Comparison of ENCODE assay signal across 8 mouse cellular contexts in genomic region chr7:114719381-114720131, GRCm38 (mm10). TPM values are rescaled to one million over a fixed set of nuclear protein-coding genes. Genes with fewer than 3 reads are reported as not detected.
DNase-seq lines count a peak whose midpoint lies in the region; ATAC-seq and TF ChIP-seq lines count a peak whose summit lies in the region.

No protein-coding gene starts in this region.

- WGBS in forebrain, embryonic 16.5 days = 3% methylated on average over 17 of the region's 17 CpGs
- 5% methylated on average over 17 of the region's 17 CpGs for WGBS in intestine, postnatal 0 days
- 4% methylated on average over 17 of the region's 17 CpGs for WGBS in lung, embryonic 14.5 days

- peak; percentile 10 to 22 for DNase-seq in left cerebral cortex, postnatal 14 days (ENCODE audit: low spot score in 2 of 2)
- DNase-seq in left cerebral cortex, postnatal 10 days (ENCODE audit: extremely low spot score in 1 of 2, low spot score in 2 of 2) = no peak
- DNase-seq in lung, embryonic 14.5 days = peak; percentile 75
- DNase-seq in retina, postnatal 7 days (ENCODE audit: low read depth, low spot score) = peak; percentile 21

- H3K4me2 ChIP-seq in forebrain, embryonic 16.5 days (ENCODE audit: low read length) = peak overlapping the region; percentile 4
- H3K4me2 ChIP-seq in intestine, postnatal 0 days (replicated peaks; ENCODE audit: low read depth) = peak overlapping the region; percentile 32
- peak overlapping the region; percentile 41 for H3K4me2 ChIP-seq in lung, embryonic 14.5 days

- no peaks in the 10 kb centered on the region for H3K9me3 ChIP-seq in forebrain, embryonic 16.5 days (ENCODE audit: control insufficient read depth, low read length)
- no peaks in the 10 kb centered on the region for H3K9me3 ChIP-seq in intestine, postnatal 0 days (ENCODE audit: control insufficient read depth)
- H3K9me3 ChIP-seq in lung, embryonic 14.5 days (ENCODE audit: low read depth, low read length) = no peaks in the 10 kb centered on the region

- H3K27me3 ChIP-seq in forebrain, embryonic 16.5 days (replicated peaks; ENCODE audit: control insufficient read depth, insufficient read depth, low read length) = peaks cover 24% of the 10 kb centered on the region
- H3K27me3 ChIP-seq in intestine, postnatal 0 days (replicated peaks; ENCODE audit: control insufficient read depth, insufficient read depth, low read length) = peaks cover 32% of the 10 kb centered on the region
- H3K27me3 ChIP-seq in lung, embryonic 14.5 days (ENCODE audit: insufficient read depth, low read length) = peaks cover 39% of the 10 kb centered on the region

- TF ChIP-seq CTCF in bone marrow macrophage, adult 2 months (IDR thresholded peaks at IDR 0.05; ENCODE audit: low read depth, low read length) = peak; percentile 56; the same call in 1 of the 2 replicates
- peak; percentile 75 for TF ChIP-seq CTCF in intestine, postnatal 0 days (IDR thresholded peaks at IDR 0.05; ENCODE audit: low read depth)
- peak; percentile 58 for TF ChIP-seq CTCF in lung, embryonic 14.5 days (IDR thresholded peaks at IDR 0.05; ENCODE audit: low read depth)

- no peak for ATAC-seq in forebrain, embryonic 16.5 days
- no peak for ATAC-seq in intestine, postnatal 0 days
- ATAC-seq in lung, embryonic 14.5 days (ENCODE audit: insufficient read depth) = no peak
- ATAC-seq in erythroid progenitor cell, adult 5-6 weeks (replicated peaks; ENCODE audit: low FRiP score, poor library complexity, severe bottlenecking) = no peak

- no peak for TF ChIP-seq POLR2A in bone marrow macrophage, adult 2 months (IDR thresholded peaks at IDR 0.05; ENCODE audit: borderline replicate concordance, low read depth, low read length)

- H3K27ac ChIP-seq in bone marrow macrophage, adult 2 months (ENCODE audit: insufficient read depth, low read depth, low read length) = no peak overlapping the region
- H3K27ac ChIP-seq in forebrain, embryonic 16.5 days (ENCODE audit: low read length) = no peak overlapping the region
- H3K27ac ChIP-seq in intestine, postnatal 0 days (ENCODE audit: low read depth, low read length) = no peak overlapping the region
- H3K27ac ChIP-seq in lung, embryonic 14.5 days (ENCODE audit: low read depth) = no peak overlapping the region

- H3K4me1 ChIP-seq in bone marrow macrophage, adult 2 months (ENCODE audit: control insufficient read depth, insufficient read depth, low read length) = no peaks in the 10 kb centered on the region
- H3K4me1 ChIP-seq in forebrain, embryonic 16.5 days (replicated peaks; ENCODE audit: control insufficient read depth, insufficient read depth, low read length) = peaks cover 9% of the 10 kb centered on the region; the same call in 1 of the 2 replicates
- H3K4me1 ChIP-seq in intestine, postnatal 0 days (replicated peaks; ENCODE audit: control insufficient read depth, insufficient read depth, low read length) = no peaks in the 10 kb centered on the region
- H3K4me1 ChIP-seq in lung, embryonic 14.5 days (ENCODE audit: insufficient read depth) = no peaks in the 10 kb centered on the region

- peak overlapping the region; percentile 48 for H3K4me3 ChIP-seq in bone marrow macrophage, adult 2 months (ENCODE audit: insufficient read depth, low read length)
- H3K4me3 ChIP-seq in forebrain, embryonic 16.5 days (replicated peaks; ENCODE audit: low read length) = no peak overlapping the region
- peak overlapping the region; percentile 11; the same call in 1 of the 2 replicates for H3K4me3 ChIP-seq in intestine, postnatal 0 days (ENCODE audit: low read depth, low read length)
- no peak overlapping the region for H3K4me3 ChIP-seq in lung, embryonic 14.5 days (ENCODE audit: low read depth, low read length)

- H3K9ac ChIP-seq in forebrain, embryonic 16.5 days (replicated peaks; ENCODE audit: low read depth, low read length) = no peak overlapping the region
- H3K9ac ChIP-seq in intestine, postnatal 0 days (ENCODE audit: low read depth, low read length) = no peak overlapping the region
- H3K9ac ChIP-seq in lung, embryonic 14.5 days = no peak overlapping the region

- H3K36me3 ChIP-seq in forebrain, embryonic 16.5 days (ENCODE audit: control insufficient read depth, insufficient read depth) = no peaks in the 10 kb centered on the region
- H3K36me3 ChIP-seq in intestine, postnatal 0 days (ENCODE audit: control insufficient read depth, insufficient read depth) = no peaks in the 10 kb centered on the region
- H3K36me3 ChIP-seq in lung, embryonic 14.5 days (ENCODE audit: insufficient read depth) = no peaks in the 10 kb centered on the region

- intact Hi-C loops in left cerebral cortex, postnatal 14 days (cut with DNase I) = loop anchor here (5.0 kb wide), 1 partner anchor 137 kb away; no protein-coding TSS in a partner anchor
- intact Hi-C loops in left cerebral cortex, postnatal 10 days (cut with DNase I) = no loop called here

RNA-seq across cellular contexts. Expression of gene Calcb, which starts 1.1 kb away (rescaled TPM):
- total RNA-seq in left cerebral cortex, postnatal 14 days (2021) = under 1 TPM in 1 of 2 experiments, not detected in 1; 0.72 TPM
- total RNA-seq in left cerebral cortex, postnatal 10 days (2021) = not detected
- not detected in 2 replicates for polyA plus RNA-seq in bone marrow macrophage, adult 2 months (2012; ENCODE audit: insufficient read depth, insufficient read length, missing spikeins)
- not detected in 2 replicates for polyA plus RNA-seq in forebrain, embryonic 16.5 days (2015; fragmentation: Nextera tagmentation; extraction: Ambion mirVana)
- 12.9 and 15.7 TPM in 2 replicates for polyA plus RNA-seq in intestine, postnatal 0 days (2015; fragmentation: Nextera tagmentation; extraction: Ambion mirVana)
- 0.38 and 0.53 TPM in 2 replicates for polyA plus RNA-seq in lung, embryonic 14.5 days (2014; fragmentation: Nextera tagmentation; extraction: Ambion mirVana)
- total RNA-seq in erythroid progenitor cell, adult 5-6 weeks (2015; ENCODE audit: low replicate concordance) = not detected in 2 replicates
- not detected in 2 replicates for total RNA-seq in erythroid progenitor cell, adult 5-6 weeks (2017; ENCODE audit: low replicate concordance)

RNA-seq across cellular contexts. Expression of gene Insc, which starts 23.9 kb away (rescaled TPM):
- 1 to 10 TPM; 1.7 to 2.2 TPM for total RNA-seq in left cerebral cortex, postnatal 14 days (2021)
- total RNA-seq in left cerebral cortex, postnatal 10 days (2021) = 1 to 10 TPM in 1 of 2 experiments, under 1 TPM in 1; 0.62 to 1.3 TPM
- not detected in 2 replicates for polyA plus RNA-seq in bone marrow macrophage, adult 2 months (2012; ENCODE audit: insufficient read depth, insufficient read length, missing spikeins)
- polyA plus RNA-seq in forebrain, embryonic 16.5 days (2015; fragmentation: Nextera tagmentation; extraction: Ambion mirVana) = 1.1 and 1.2 TPM in 2 replicates
- polyA plus RNA-seq in intestine, postnatal 0 days (2015; fragmentation: Nextera tagmentation; extraction: Ambion mirVana) = 8.3 and 9.9 TPM in 2 replicates
- polyA plus RNA-seq in lung, embryonic 14.5 days (2014; fragmentation: Nextera tagmentation; extraction: Ambion mirVana) = 3.1 and 3.3 TPM in 2 replicates
- total RNA-seq in erythroid progenitor cell, adult 5-6 weeks (2015; ENCODE audit: low replicate concordance) = not detected in 2 replicates
- total RNA-seq in erythroid progenitor cell, adult 5-6 weeks (2017; ENCODE audit: low replicate concordance) = not detected in 2 replicates

Comparison
In these comparisons a context has a peak if more than half of its experiments do, and no peak if none do; other contexts are left out.
1. DNase-seq: peak in left cerebral cortex, postnatal 14 days (2 of 2), lung, embryonic 14.5 days (single experiment) and retina, postnatal 7 days (single experiment); none in left cerebral cortex, postnatal 10 days (0 of 2).
2. H3K4me3 ChIP-seq: peak in bone marrow macrophage, adult 2 months (single experiment) and intestine, postnatal 0 days (single experiment); none in forebrain, embryonic 16.5 days (single experiment) and lung, embryonic 14.5 days (single experiment).
3. Peak in every context shown above with its lines, with median percentiles within 50 percentile points of each other: CTCF ChIP-seq and H3K4me2 ChIP-seq.